ENCODE assay signal across 12 mouse cellular contexts in the genomic region with DNA sequence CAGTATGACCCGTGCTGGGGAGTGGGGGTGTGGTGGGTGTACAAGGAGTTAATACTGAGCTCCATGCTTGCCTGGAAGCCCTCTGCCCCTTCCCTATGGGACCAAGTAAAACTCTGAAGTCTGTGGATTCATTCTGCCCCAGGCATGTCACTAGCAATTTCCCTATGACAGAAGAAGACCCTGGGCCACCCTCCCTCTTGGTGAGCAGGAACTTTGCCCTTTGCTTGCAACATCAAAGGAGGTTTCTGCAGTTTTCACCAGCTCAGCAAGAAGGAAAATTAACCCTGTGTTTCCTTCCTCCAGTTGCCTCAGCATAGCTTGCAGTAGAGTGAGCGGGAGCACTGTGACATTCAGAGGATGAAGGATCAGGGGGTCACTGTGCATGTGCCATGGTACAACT. TPM values are rescaled to one million over a fixed set of nuclear protein-coding genes. Genes with fewer than 3 reads are reported as not detected.
A peak's percentile ranks its signal among the peaks of the same experiment; 100 is the strongest.
DNase-seq lines count a peak whose midpoint lies in the region; ATAC-seq and TF ChIP-seq lines count a peak whose summit lies in the region.
"Had no signal": no experiment of that assay in that cellular context is flagged by ENCODE, and none has a peak within 500 bp of the region (broad histone marks: within the 10 kb centered on the region; RNA-seq: fewer than 3 reads in every experiment).

No protein-coding gene starts in this region.

- H3K27ac ChIP-seq in cerebellum, adult 2 months (ENCODE audit: insufficient read depth, low read length) = no peak overlapping the region
- no peak overlapping the region for H3K27ac ChIP-seq in forebrain, embryonic 16.5 days (ENCODE audit: low read length)
- H3K27ac ChIP-seq in limb, embryonic 11.5 days (replicated peaks; ENCODE audit: low read depth, low read length) = no peak overlapping the region
- H3K27ac ChIP-seq in neural tube, embryonic 12.5 days = no peak overlapping the region
- no peak overlapping the region for H3K27ac ChIP-seq in stomach, postnatal 0 days (replicated peaks)
- H3K27ac ChIP-seq: heart, embryonic 10.5 days; limb, embryonic 15.5 days had no signal

- WGBS in cerebellum, adult 2 months = 53% methylated on average over 2 of the region's 2 CpGs
- 52% methylated on average over 2 of the region's 2 CpGs for WGBS in forebrain, embryonic 16.5 days
- WGBS in limb, embryonic 11.5 days = 7% methylated on average over 2 of the region's 2 CpGs
- 32% methylated on average over 2 of the region's 2 CpGs for WGBS in neural tube, embryonic 12.5 days
- 38% methylated on average over 2 of the region's 2 CpGs for WGBS in stomach, postnatal 0 days

- no peak for ATAC-seq in forebrain, embryonic 16.5 days
- no peak for ATAC-seq in limb, embryonic 11.5 days (ENCODE audit: insufficient number of reproducible peaks, low FRiP score, low TSS enrichment, low read depth)
- ATAC-seq in neural tube, embryonic 12.5 days (ENCODE audit: low FRiP score, low read depth) = no peak
- ATAC-seq in stomach, postnatal 0 days (ENCODE audit: low FRiP score, low TSS enrichment) = no peak

- peak overlapping the region; percentile 37 for H3K4me3 ChIP-seq in cerebellum, adult 2 months (replicated peaks; ENCODE audit: insufficient read depth, low read depth, low read length)
- H3K4me3 ChIP-seq in forebrain, embryonic 16.5 days (replicated peaks; ENCODE audit: low read length) = peak overlapping the region; percentile 12; the same call in 1 of the 2 replicates
- H3K4me3 ChIP-seq in limb, embryonic 11.5 days (ENCODE audit: low read depth, low read length) = no peak overlapping the region
- H3K4me3 ChIP-seq in neural tube, embryonic 12.5 days = no peak overlapping the region
- no peak overlapping the region for H3K4me3 ChIP-seq in stomach, postnatal 0 days (ENCODE audit: low read depth, low read length)
- H3K4me3 ChIP-seq: heart, embryonic 10.5 days; limb, embryonic 15.5 days had no signal

- peak overlapping the region; percentile 59 for H3K4me2 ChIP-seq in forebrain, embryonic 16.5 days (ENCODE audit: low read length)
- H3K4me2 ChIP-seq in limb, embryonic 11.5 days (ENCODE audit: low read depth, severe bottlenecking) = no peak overlapping the region
- H3K4me2 ChIP-seq in neural tube, embryonic 12.5 days (replicated peaks) = peak overlapping the region; percentile 73
- no peak overlapping the region for H3K4me2 ChIP-seq in stomach, postnatal 0 days (replicated peaks; ENCODE audit: low read depth)
- H3K4me2 ChIP-seq: limb, embryonic 15.5 days had no signal

- no peak for TF ChIP-seq POLR2A in cerebellum, adult 2 months (IDR thresholded peaks at IDR 0.05; ENCODE audit: borderline replicate concordance, insufficient read depth, low read length)

- no peak for TF ChIP-seq EP300 in stomach, postnatal 0 days (optimal IDR thresholded peaks at IDR 0.05)

- no peaks in the 10 kb centered on the region for H3K27me3 ChIP-seq in cerebellum, adult 2 months (ENCODE audit: control insufficient read depth, insufficient read depth, low read length)
- no peaks in the 10 kb centered on the region for H3K27me3 ChIP-seq in forebrain, embryonic 16.5 days (replicated peaks; ENCODE audit: control insufficient read depth, insufficient read depth, low read length)
- H3K27me3 ChIP-seq in limb, embryonic 11.5 days (ENCODE audit: control insufficient read depth, insufficient read depth, low read length) = no peaks in the 10 kb centered on the region
- H3K27me3 ChIP-seq in neural tube, embryonic 12.5 days (replicated peaks) = no peaks in the 10 kb centered on the region
- no peaks in the 10 kb centered on the region for H3K27me3 ChIP-seq in stomach, postnatal 0 days (ENCODE audit: control insufficient read depth, insufficient read depth, low read length)

- no peak for DNase-seq in cerebellum, adult 2 months
- no peak for DNase-seq in cerebellum, postnatal 25 days
- peak; percentile 35 for DNase-seq in limb, embryonic 11.5 days (ENCODE audit: low spot score)
- DNase-seq in gastrocnemius, postnatal 14 days = no peak
- DNase-seq in stomach, postnatal 0 days (ENCODE audit: low spot score) = no peak
- DNase-seq in kidney, postnatal 36 days = no peak
- DNase-seq: lung, postnatal 14 days; right cerebral cortex, postnatal 25 days had no signal

- no peaks in the 10 kb centered on the region for H3K36me3 ChIP-seq in forebrain, embryonic 16.5 days (ENCODE audit: control insufficient read depth, insufficient read depth)
- no peaks in the 10 kb centered on the region for H3K36me3 ChIP-seq in limb, embryonic 11.5 days (ENCODE audit: control insufficient read depth, insufficient read depth, low read length)
- H3K36me3 ChIP-seq in neural tube, embryonic 12.5 days = no peaks in the 10 kb centered on the region
- H3K36me3 ChIP-seq in stomach, postnatal 0 days (ENCODE audit: control insufficient read depth, insufficient read depth, low read length) = no peaks in the 10 kb centered on the region
- H3K36me3 ChIP-seq: heart, embryonic 10.5 days; limb, embryonic 15.5 days had no signal

- no peak for TF ChIP-seq CTCF in cerebellum, adult 2 months (IDR thresholded peaks at IDR 0.05; ENCODE audit: borderline replicate concordance, insufficient read depth, low read depth, low read length)
- TF ChIP-seq CTCF in stomach, postnatal 0 days (IDR thresholded peaks at IDR 0.05; ENCODE audit: low read depth) = no peak

- peaks cover 24% of the 10 kb centered on the region; the same call in 1 of the 2 replicates for H3K4me1 ChIP-seq in cerebellum, adult 2 months (ENCODE audit: control insufficient read depth, insufficient read depth, low read length)
- H3K4me1 ChIP-seq in forebrain, embryonic 16.5 days (replicated peaks; ENCODE audit: control insufficient read depth, insufficient read depth, low read length) = peaks cover 22% of the 10 kb centered on the region
- peaks cover 10% of the 10 kb centered on the region for H3K4me1 ChIP-seq in limb, embryonic 11.5 days (ENCODE audit: control insufficient read depth, insufficient read depth, low read length)
- H3K4me1 ChIP-seq in neural tube, embryonic 12.5 days = peaks cover 12% of the 10 kb centered on the region; the same call in 1 of the 2 replicates
- H3K4me1 ChIP-seq in stomach, postnatal 0 days (replicated peaks; ENCODE audit: control insufficient read depth, insufficient read depth) = no peaks in the 10 kb centered on the region

- no peak overlapping the region for H3K9ac ChIP-seq in forebrain, embryonic 16.5 days (replicated peaks; ENCODE audit: low read depth, low read length)
- H3K9ac ChIP-seq in limb, embryonic 11.5 days (ENCODE audit: low read length) = no peak overlapping the region
- no peak overlapping the region for H3K9ac ChIP-seq in neural tube, embryonic 12.5 days
- H3K9ac ChIP-seq in stomach, postnatal 0 days (ENCODE audit: low read length) = no peak overlapping the region
- H3K9ac ChIP-seq: limb, embryonic 15.5 days had no signal

- no peaks in the 10 kb centered on the region for H3K9me3 ChIP-seq in forebrain, embryonic 16.5 days (ENCODE audit: control insufficient read depth, low read length)
- no peaks in the 10 kb centered on the region for H3K9me3 ChIP-seq in limb, embryonic 11.5 days (ENCODE audit: control insufficient read depth, low read length)
- no peaks in the 10 kb centered on the region for H3K9me3 ChIP-seq in neural tube, embryonic 12.5 days
- no peaks in the 10 kb centered on the region for H3K9me3 ChIP-seq in stomach, postnatal 0 days (ENCODE audit: control insufficient read depth, low read length)
- H3K9me3 ChIP-seq: heart, embryonic 10.5 days; limb, embryonic 15.5 days had no signal

- intact Hi-C loops in gastrocnemius, postnatal 14 days (cut with DNase I; ENCODE audit: low total_unique reads) = no loop called here

RNA-seq across cellular contexts. Expression of gene Gap43, which starts 3.8 kb away (rescaled TPM):
- polyA plus RNA-seq in cerebellum, adult 2 months (2012; rRNA removed) = 330 and 332 TPM in 2 replicates
- polyA plus RNA-seq in forebrain, embryonic 16.5 days (2015; fragmentation: Nextera tagmentation; extraction: Ambion mirVana) = 719 and 966 TPM in 2 replicates
- polyA plus RNA-seq in limb, embryonic 11.5 days (2014; fragmentation: Nextera tagmentation; extraction: Ambion mirVana) = 40.3 and 44.0 TPM in 2 replicates
- 485 and 540 TPM in 2 replicates for polyA plus RNA-seq in neural tube, embryonic 12.5 days (2016; fragmentation: Nextera tagmentation; extraction: Ambion mirVana)
- 1 to 10 TPM; 3.2 to 5.3 TPM for total RNA-seq in gastrocnemius, postnatal 14 days (2021)
- 41.4 and 42.6 TPM in 2 replicates for polyA plus RNA-seq in stomach, postnatal 0 days (2015; fragmentation: Nextera tagmentation; extraction: Ambion mirVana)

Comparison
In these comparisons a context has a peak if more than half of its experiments do, and no peak if none do; other contexts are left out.
1. H3K4me3 ChIP-seq: peak in cerebellum, adult 2 months (single experiment) and forebrain, embryonic 16.5 days (single experiment); none in limb, embryonic 11.5 days (single experiment), neural tube, embryonic 12.5 days (single experiment) and stomach, postnatal 0 days (single experiment).
2. H3K4me2 ChIP-seq: peak in forebrain, embryonic 16.5 days (single experiment) and neural tube, embryonic 12.5 days (single experiment); none in limb, embryonic 11.5 days (single experiment) and stomach, postnatal 0 days (single experiment).